Mouse (Mus musculus) CH12.LX (cell line): ENCODE results near the gene Kifap3. TPM values are rescaled to one million over a fixed set of nuclear protein-coding genes. Genes with fewer than 3 reads are reported as not detected.

Experiments used
- DNase-seq: peaks from one replicate; pipeline ENCODE4 v3.0.0-alpha.2; 2013; ENCODE audit errors: extremely low read depth
- H3K27ac ChIP-seq: 2 replicates; pipeline ENCODE4 v1.5.1; 2012; ENCODE audit warnings: low read depth, mild to moderate bottlenecking, control low read depth, moderate library complexity; ENCODE audit not compliant: insufficient read depth
- H3K27me3 ChIP-seq: replicated peaks from 2 replicates; pipeline ENCODE3; 2012; ENCODE audit warnings: inconsistent platforms
- H3K36me3 ChIP-seq, 2 experiments: replicated peaks in 1 of 2; 2 replicates each; pipeline versions ENCODE3 to v1.6.1; 2012; ENCODE audit warnings: inconsistent platforms in 1 of 2, low read length in 1 of 2, mild to moderate bottlenecking in 1 of 2, mixed read lengths in 1 of 2, moderate library complexity in 1 of 2; ENCODE audit not compliant: control insufficient read depth in 1 of 2, insufficient read depth in 1 of 2
- H3K4me1 ChIP-seq, 2 experiments: 2 replicates each; pipeline ENCODE4 v1.6.1; 2012; ENCODE audit warnings: inconsistent platforms in 1 of 2, moderate library complexity in 1 of 2; ENCODE audit not compliant: insufficient read depth in 2 of 2, control insufficient read depth in 1 of 2
- H3K4me2 ChIP-seq: 2 replicates; pipeline ENCODE4 v1.6.1; 2012; ENCODE audit warnings: low read depth, mild to moderate bottlenecking, control low read depth; ENCODE audit not compliant: poor library complexity, insufficient read depth, severe bottlenecking
- H3K4me3 ChIP-seq, 3 experiments: fragments of 150-350 bp in 1 of 3; sonication (generic) in 1 of 3; replicated peaks in 1 of 3; 2 replicates each; pipeline versions ENCODE3 to v1.5.1; 2011 to 2012; ENCODE audit warnings: low read depth in 2 of 3, low read length in 2 of 3, mild to moderate bottlenecking in 2 of 3, moderate library complexity in 2 of 3, control low read depth in 1 of 3, improper control_type of control experiment in 1 of 3, inconsistent platforms in 1 of 3, mixed read lengths in 1 of 3; ENCODE audit not compliant: poor library complexity in 1 of 3
- H3K79me2 ChIP-seq: replicated peaks from 2 replicates; pipeline ENCODE4 v1.6.1; 2012; ENCODE audit warnings: mild to moderate bottlenecking, moderate library complexity; ENCODE audit not compliant: control insufficient read depth, poor library complexity, insufficient read depth, severe bottlenecking; ENCODE audit errors: extremely low read depth
- H3K9ac ChIP-seq: 2 replicates; pipeline ENCODE4 v1.6.1; 2012; ENCODE audit warnings: low read depth, mild to moderate bottlenecking, control low read depth, moderate library complexity; ENCODE audit not compliant: insufficient read depth
- H3K9me3 ChIP-seq: replicated peaks from 2 replicates; pipeline ENCODE3; 2012; ENCODE audit warnings: low read length, inconsistent platforms, mixed read lengths
- BHLHE40 ChIP-seq: IDR thresholded peaks from 2 replicates; pipeline ENCODE4 v1.6.1; 2011; ENCODE audit warnings: mild to moderate bottlenecking, low read depth, low read length, improper control_type of control experiment
- CHD2 ChIP-seq: IDR thresholded peaks from 2 replicates; pipeline ENCODE4 v1.6.1; 2011; ENCODE audit warnings: low read length, improper control_type of control experiment
- CTCF ChIP-seq, 2 experiments: IDR thresholded peaks in 1 of 2; conservative IDR thresholded peaks in 1 of 2; 2 replicates each; pipeline ENCODE4 v1.5.1; 2011 to 2012; ENCODE audit warnings: low read depth in 2 of 2, low read length in 2 of 2, improper control_type of control experiment in 1 of 2, inconsistent platforms in 1 of 2, mild to moderate bottlenecking in 1 of 2, moderate library complexity in 1 of 2
- E2F4 ChIP-seq: IDR thresholded peaks from 2 replicates; pipeline ENCODE4 v1.6.1; 2011; ENCODE audit warnings: low read depth, low read length, improper control_type of control experiment; ENCODE audit not compliant: insufficient replicate concordance
- EP300 ChIP-seq: IDR thresholded peaks from 2 replicates; pipeline ENCODE4 v1.6.1; 2011; ENCODE audit warnings: low read length, improper control_type of control experiment
- ETS1 ChIP-seq: conservative IDR thresholded peaks from 2 replicates; pipeline ENCODE4 v1.6.1; 2012; ENCODE audit warnings: low read depth, mild to moderate bottlenecking, inconsistent platforms, low read length, improper control_type of control experiment, moderate library complexity
- GABPA ChIP-seq: IDR thresholded peaks from 2 replicates; pipeline ENCODE4 v1.6.1; 2012; ENCODE audit warnings: low read depth, low read length, improper control_type of control experiment, inconsistent platforms; ENCODE audit not compliant: insufficient replicate concordance
- HCFC1 ChIP-seq: IDR thresholded peaks from 2 replicates; pipeline ENCODE4 v1.6.1; 2012; ENCODE audit warnings: low read depth, mild to moderate bottlenecking, inconsistent platforms, low read length, improper control_type of control experiment
- IRF4 ChIP-seq: IDR thresholded peaks from 2 replicates; pipeline ENCODE4 v1.6.1; 2014; ENCODE audit warnings: low read depth, mild to moderate bottlenecking, inconsistent platforms, low read length, improper control_type of control experiment
- JUN ChIP-seq: IDR thresholded peaks from 2 replicates; pipeline ENCODE4 v1.6.1; 2011; ENCODE audit warnings: low read depth, mild to moderate bottlenecking, low read length, improper control_type of control experiment, moderate library complexity; ENCODE audit not compliant: insufficient read depth
- MAX ChIP-seq: IDR thresholded peaks from 2 replicates; pipeline ENCODE4 v1.6.1; 2011; ENCODE audit warnings: low read length, improper control_type of control experiment
- MXI1 ChIP-seq: IDR thresholded peaks from 2 replicates; pipeline ENCODE4 v1.6.1; 2011; ENCODE audit warnings: mild to moderate bottlenecking, low read depth, low read length, improper control_type of control experiment
- PAX5 ChIP-seq: IDR thresholded peaks from 2 replicates; pipeline ENCODE4 v1.6.1; 2012; ENCODE audit warnings: low read length, inconsistent platforms, mixed read lengths
- POLR2A ChIP-seq: IDR thresholded peaks from 2 replicates; pipeline ENCODE4 v1.6.1; 2011; ENCODE audit warnings: low read depth, mild to moderate bottlenecking, improper control_type of control experiment, low read length
- POLR2AphosphoS2 ChIP-seq: IDR thresholded peaks from 2 replicates; pipeline ENCODE4 v1.6.1; 2011; ENCODE audit warnings: low read depth, low read length, improper control_type of control experiment
- UBTF ChIP-seq: IDR thresholded peaks from 2 replicates; pipeline ENCODE4 v1.6.1; 2012; ENCODE audit warnings: low read depth, mild to moderate bottlenecking, inconsistent platforms, low read length, improper control_type of control experiment, moderate library complexity
- dilution Hi-C: fragments of 300-500 bp; cut with MboI; formaldehyde crosslinking; loops from 2 replicates; pipeline ENCODE4 v1.14.3; 2020; ENCODE audit warnings: low sequenced_read_pairs; ENCODE audit not compliant: extremely low pct_unique_long_range_greater_than_20kb, extremely low pct_ligation_motif_present
- in situ Hi-C: fragments of 300-500 bp; cut with MboI; formaldehyde crosslinking; loops from 3 replicates; pipeline ENCODE4 v1.14.3; 2019; ENCODE audit warnings: low sequenced_read_pairs, low pct_ligation_motif_present, low pct_unique_long_range_greater_than_20kb, mixed read lengths
- polyA plus RNA-seq: library from polyadenylated mRNA; unstranded; fragments of >175 nt; gene quantifications from 2 replicates; pipeline ENCODE4 v1.2.1, GENCODE M21; 2012; ENCODE audit warnings: low read depth; ENCODE audit not compliant: insufficient read length
- total RNA-seq, 2 experiments: library from RNA; depleted of rRNA; stranded (reverse); fragments of 300-350 nt in 1 of 2; fragments of >200 nt in 1 of 2; gene quantifications; 2 replicates each; pipeline ENCODE4 v1.2.3; 2012 to 2014

Gene Kifap3
- total and polyA plus RNA-seq, 3 experiments, result 0.08 to 0.10 TPM; not detected in 1

- H3K4me1 ChIP-seq, result peaks cover 2 to 8% of the 10 kb centered on the region in 2 experiments; a peak in 3 of 4 replicates
- in situ Hi-C loops, result loop anchor here (5.0 kb wide), 1 partner anchor 80 kb away; no protein-coding TSS in a partner anchor
- no peaks in the 10 kb centered on the region for H3K36me3 ChIP-seq
- H3K4me2 ChIP-seq, result no peak overlapping the region
- dilution Hi-C loops, result no loop called here
- TF ChIP-seq GABPA, result no peak
- TF ChIP-seq E2F4, result no peak
- no peaks in the 10 kb centered on the region for H3K79me2 ChIP-seq
- H3K4me3 ChIP-seq, result no peak overlapping the region
- no peaks in the 10 kb centered on the region for H3K9me3 ChIP-seq
- H3K9ac ChIP-seq, result no peak overlapping the region
- H3K27ac ChIP-seq, result no peak overlapping the region
- no peaks in the 10 kb centered on the region for H3K27me3 ChIP-seq
- DNase-seq, result no peak
Measured at GRCm38 (mm10) chr1:163911981-163912380, 132.6 kb downstream of the Kifap3 start.

- dilution Hi-C loops (no loop called here), in situ Hi-C loops (no loop called here)
- Histone ChIP-seq H3K9ac (no peak overlapping the region), H3K9me3 (no peaks in the 10 kb centered on the region), H3K4me1 (no peaks in the 10 kb centered on the region), H3K36me3 (no peaks in the 10 kb centered on the region), H3K27ac (no peak overlapping the region), H3K27me3 (no peaks in the 10 kb centered on the region), H3K4me2 (no peak overlapping the region), H3K4me3 (no peak overlapping the region), H3K79me2 (no peaks in the 10 kb centered on the region)
- TF ChIP-seq ETS1 (no peak), POLR2A (no peak), HCFC1 (no peak), MXI1 (no peak)
- no peak for DNase-seq
Measured at GRCm38 (mm10) chr1:163917349-163918160, 138.2 kb downstream of the Kifap3 start.

DNA sequence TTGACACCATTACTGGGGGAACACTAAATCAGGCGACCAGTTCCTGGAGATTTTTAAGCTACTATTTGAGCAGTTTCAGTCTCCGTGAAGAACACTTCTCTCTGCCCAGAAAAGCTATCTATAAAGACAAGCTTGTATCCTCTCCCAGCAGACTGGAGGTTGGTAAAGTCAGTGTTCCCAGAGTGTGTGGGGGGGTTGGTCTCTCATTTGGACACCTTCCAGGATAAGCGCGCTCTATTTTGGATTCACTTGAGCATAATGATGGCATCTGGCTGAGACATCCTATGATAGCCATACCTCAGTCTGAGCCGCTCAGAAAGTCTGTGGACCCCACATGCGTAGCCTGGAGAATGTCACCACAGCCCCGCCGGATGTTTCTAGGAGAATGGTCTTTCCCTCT lies 144.7 kb downstream of the Kifap3 start:
- Histone ChIP-seq H3K36me3 (no peaks in the 10 kb centered on the region), H3K4me3 (no peak overlapping the region), H3K27ac (no peak overlapping the region), H3K79me2 (no peaks in the 10 kb centered on the region; the same call in 1 of the 2 replicates), H3K4me1 (peaks cover 4 to 10% of the 10 kb centered on the region in 2 experiments; a peak in 3 of 4 replicates), H3K4me2 (no peak overlapping the region), H3K9ac (no peak overlapping the region), H3K27me3 (no peaks in the 10 kb centered on the region), H3K9me3 (no peaks in the 10 kb centered on the region)
- TF ChIP-seq E2F4, result no peak
- TF ChIP-seq EP300, result no peak
- no peak for TF ChIP-seq JUN
- TF ChIP-seq POLR2AphosphoS2, result no peak
- TF ChIP-seq UBTF, result no peak
- TF ChIP-seq PAX5, result no peak
- TF ChIP-seq CHD2, result no peak
- TF ChIP-seq MAX, result no peak
- no peak for TF ChIP-seq BHLHE40
- TF ChIP-seq IRF4, result no peak
- TF ChIP-seq CTCF (conservative IDR thresholded peaks at IDR 0.05 in 1 of 2, IDR thresholded peaks at IDR 0.05 in 1 of 2; ENCODE audit: low read depth in 2 of 2, low read length in 2 of 2), result no peak
- dilution Hi-C loops (no loop called here), in situ Hi-C loops (no loop called here)
- DNase-seq, result no peak
